22 mouse cellular contexts compared by ENCODE assay signal in the genomic region with DNA sequence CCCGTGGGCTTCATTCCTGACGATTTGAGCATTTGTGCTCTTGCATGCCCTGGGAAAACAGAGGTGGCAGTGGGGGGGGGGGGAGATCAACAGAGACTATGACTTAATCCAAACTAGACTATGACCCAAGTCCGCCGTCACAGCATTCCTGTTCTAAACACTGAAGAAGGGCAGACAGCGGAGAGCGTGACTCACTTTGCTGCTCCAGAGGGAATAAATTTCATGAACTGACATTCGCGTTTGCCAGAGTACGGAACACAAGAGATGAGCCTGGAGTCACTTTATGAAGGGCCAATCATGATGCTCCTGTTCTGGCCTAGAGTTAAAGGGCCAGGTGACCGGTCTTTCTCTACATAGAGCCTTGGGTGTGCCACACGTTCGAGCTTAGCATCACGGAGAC.
DNase-seq lines count a peak whose midpoint lies in the region; ATAC-seq and TF ChIP-seq lines count a peak whose summit lies in the region.
"Had no signal": no experiment of that assay in that cellular context is flagged by ENCODE, and none has a peak within 500 bp of the region (broad histone marks: within the 10 kb centered on the region; RNA-seq: fewer than 3 reads in every experiment).

No protein-coding gene starts in this region.

- no peaks in the 10 kb centered on the region for H3K9me3 ChIP-seq in heart, embryonic 15.5 days (replicated peaks)
- no peaks in the 10 kb centered on the region for H3K9me3 ChIP-seq in kidney, embryonic 16.5 days (ENCODE audit: low read length)
- H3K9me3 ChIP-seq: forebrain, embryonic 13.5 days; hindbrain, embryonic 10.5 days; lung, embryonic 15.5 days; midbrain, embryonic 13.5 days had no signal

- intact Hi-C loops in heart, postnatal 36 days (cut with DNase I) = no loop called here

- no peaks in the 10 kb centered on the region for H3K27me3 ChIP-seq in heart, embryonic 15.5 days
- no peaks in the 10 kb centered on the region for H3K27me3 ChIP-seq in kidney, embryonic 16.5 days (ENCODE audit: insufficient read depth, low read length)
- H3K27me3 ChIP-seq in kidney, adult 2 months (replicated peaks; ENCODE audit: control insufficient read depth, insufficient read depth, low read length) = no peaks in the 10 kb centered on the region
- H3K27me3 ChIP-seq: forebrain, embryonic 13.5 days; lung, embryonic 15.5 days; midbrain, embryonic 13.5 days had no signal

- H3K27ac ChIP-seq in heart, embryonic 15.5 days = 0 out of 2 replicates have a peak overlapping the region, but pooled peaks have one; percentile 25
- H3K27ac ChIP-seq in kidney, embryonic 16.5 days (ENCODE audit: low read length) = peak overlapping the region; percentile 50; the same call in 1 of the 2 replicates
- H3K27ac ChIP-seq in kidney, adult 2 months (ENCODE audit: insufficient read depth, low read depth, low read length) = no peak overlapping the region
- H3K27ac ChIP-seq: forebrain, embryonic 13.5 days; hindbrain, embryonic 10.5 days; hindbrain, postnatal 0 days; liver, embryonic 14.5 days; lung, embryonic 15.5 days; midbrain, embryonic 13.5 days had no signal

- no peaks in the 10 kb centered on the region for H3K4me1 ChIP-seq in heart, embryonic 15.5 days (replicated peaks)
- H3K4me1 ChIP-seq in kidney, embryonic 16.5 days (ENCODE audit: insufficient read depth, low read length) = 0 out of 2 replicates have a peak, but pooled peaks cover 5% of the 10 kb centered on the region
- no peaks in the 10 kb centered on the region for H3K4me1 ChIP-seq in kidney, adult 2 months (ENCODE audit: control insufficient read depth, insufficient read depth, low read length)
- H3K4me1 ChIP-seq: forebrain, embryonic 13.5 days; hindbrain, embryonic 10.5 days; lung, embryonic 15.5 days; midbrain, embryonic 13.5 days had no signal

- TF ChIP-seq CTCF in kidney, adult 2 months (conservative IDR thresholded peaks at IDR 0.05; ENCODE audit: insufficient read depth, insufficient read length, low read depth, low read length) = no peak

- no peak overlapping the region for H3K4me2 ChIP-seq in heart, embryonic 15.5 days
- no peak overlapping the region for H3K4me2 ChIP-seq in kidney, embryonic 16.5 days (replicated peaks; ENCODE audit: low read depth, low read length)
- H3K4me2 ChIP-seq: forebrain, embryonic 13.5 days; lung, embryonic 15.5 days; midbrain, embryonic 13.5 days had no signal

- H3K36me3 ChIP-seq in heart, embryonic 15.5 days = no peaks in the 10 kb centered on the region
- no peaks in the 10 kb centered on the region for H3K36me3 ChIP-seq in kidney, embryonic 16.5 days (ENCODE audit: insufficient read depth, low read length)
- H3K36me3 ChIP-seq in kidney, adult 2 months (ENCODE audit: control insufficient read depth, insufficient read depth, low read length) = no peaks in the 10 kb centered on the region
- H3K36me3 ChIP-seq: hindbrain, embryonic 10.5 days; lung, embryonic 15.5 days; midbrain, embryonic 13.5 days had no signal

- no peak for DNase-seq in heart, postnatal 36 days
- no peak for DNase-seq in kidney, adult 2 months
- DNase-seq in adrenal gland, postnatal 25 days = peak; percentile 34
- DNase-seq in right cerebral cortex, postnatal 36 days (ENCODE audit: low spot score in 2 of 2) = no peak
- DNase-seq: B cell, adult 2 months; cerebellum, adult 18-20 months; cerebellum, postnatal 25 days; embryo, embryonic 11 days; gastrocnemius, postnatal 10 days; heart, adult 18-20 months; kidney, adult 9 months; thymus, postnatal 36 days had no signal

- no peak overlapping the region for H3K4me3 ChIP-seq in heart, embryonic 15.5 days
- no peak overlapping the region for H3K4me3 ChIP-seq in kidney, embryonic 16.5 days (ENCODE audit: low read length)
- H3K4me3 ChIP-seq in kidney, adult 2 months (ENCODE audit: insufficient read depth, low read depth, low read length) = no peak overlapping the region
- H3K4me3 ChIP-seq: erythroblast, embryonic 14.5 days; forebrain, embryonic 13.5 days; hindbrain, embryonic 10.5 days; lung, embryonic 15.5 days; midbrain, embryonic 13.5 days had no signal

- TF ChIP-seq POLR2A in kidney, adult 2 months (IDR thresholded peaks at IDR 0.05; ENCODE audit: low read depth, low read length) = no peak

- no peak overlapping the region for H3K9ac ChIP-seq in heart, embryonic 15.5 days
- H3K9ac ChIP-seq in kidney, embryonic 16.5 days (replicated peaks; ENCODE audit: low read length) = no peak overlapping the region
- H3K9ac ChIP-seq: forebrain, embryonic 13.5 days; liver, embryonic 14.5 days; lung, embryonic 15.5 days; midbrain, embryonic 13.5 days had no signal

- no peak for ATAC-seq in heart, embryonic 15.5 days (replicated peaks; ENCODE audit: insufficient number of reproducible peaks, insufficient read depth, low FRiP score, low read depth)
- no peak for ATAC-seq in kidney, embryonic 16.5 days (ENCODE audit: low FRiP score, low TSS enrichment)
- no peak for ATAC-seq in megakaryocyte-erythroid progenitor cell, adult 5-6 weeks (replicated peaks; ENCODE audit: low FRiP score, low TSS enrichment, poor library complexity, severe bottlenecking)
- ATAC-seq: forebrain, embryonic 13.5 days; hindbrain, postnatal 0 days; midbrain, embryonic 13.5 days had no signal

- 82% methylated on average over 13 of the region's 13 CpGs for WGBS in heart, embryonic 15.5 days
- WGBS in kidney, embryonic 16.5 days = 87% methylated on average over 13 of the region's 13 CpGs
- 76% methylated on average over 13 of the region's 13 CpGs for WGBS in kidney, adult 2 months
